Mouse (Mus musculus) gastrocnemius, postnatal 14 days (tissue): ENCODE data around the gene Cog8. TPM values are rescaled to one million over a fixed set of nuclear protein-coding genes. Genes with fewer than 3 reads are reported as not detected.

ENCODE experiments used
- microRNA-seq, 2 experiments: library from miRNA; unstranded; fragments of <30 nt; microRNA quantifications; one replicate each; pipeline ENCODE4 v1.2.0; 2021
- total RNA-seq, 2 experiments: library from RNA; stranded (reverse); gene quantifications; 2 replicates each; pipeline ENCODE4 v1.2.3; 2021

Cog8 gene
- total RNA-seq, 2 experiments from 2014 or later: 16.9 to 17.7 TPM

Small RNAs within 50 kb of the gene (microRNA-seq; reads per million reads assigned to microRNA genes)
- gene Mir7075: 0.50 to 1.3 reads per million in 2 experiments

Other genes starting within 250 kb of the Cog8 start
- gene Has3, start 186.4 kb downstream of the Cog8 start, total RNA-seq: 1 to 10 TPM; 1.3 to 2.3 TPM
- gene Utp4, start 163.1 kb downstream of the Cog8 start, total RNA-seq: 10 to 100 TPM; 15.7 to 19.5 TPM
- 10 to 100 TPM; 11.0 to 13.9 TPM for gene Sntb2, start 120.9 kb downstream of the Cog8 start, total RNA-seq
- gene Vps4a, start 25.5 kb downstream of the Cog8 start, total RNA-seq: 10 to 100 TPM; 50.6 to 51.1 TPM
- gene Pdf, start 8.1 kb downstream of the Cog8 start, total RNA-seq: 10 to 100 TPM; 35.3 to 36.0 TPM
- gene Nip7, start 188 bp upstream of the Cog8 start, total RNA-seq: 10 to 100 TPM; 18.3 to 24.7 TPM
- not detected for gene Tmed6, start 9.0 kb upstream of the Cog8 start, total RNA-seq
- gene Terf2, start 39.9 kb upstream of the Cog8 start, total RNA-seq: 10 to 100 TPM; 10.1 to 15.9 TPM
- 10 to 100 TPM; 21.9 to 25.3 TPM for gene Cyb5b, start 94.0 kb upstream of the Cog8 start, total RNA-seq
- gene Nfat5, start 236.8 kb upstream of the Cog8 start, total RNA-seq: 10 to 100 TPM; 16.8 to 18.7 TPM